Mouse (Mus musculus) megakaryocyte-erythroid progenitor cell, adult 5-6 weeks (primary cell): Measurements from ENCODE around the gene Lrat. TPM values are rescaled to one million over a fixed set of nuclear protein-coding genes. Genes with fewer than 3 reads are reported as not detected.

Experiments
- ATAC-seq: replicated peaks from 2 replicates; pipeline ENCODE4 v1.8.0; 2016; ENCODE audit warnings: mild to moderate bottlenecking, inconsistent platforms; ENCODE audit not compliant: severe bottlenecking, poor library complexity, low FRiP score, low TSS enrichment
- total RNA-seq, 2 experiments: library from RNA; stranded (forward) in 1 of 2; stranded (reverse) in 1 of 2; fragments of 200-1000, 215-1000 nt in 1 of 2; fragments of >200 nt in 1 of 2; fragmentation: Nextera tagmentation in 1 of 2; gene quantifications; 2 replicates each; pipeline ENCODE4 v1.2.3; 2014 to 2017

Gene Lrat
- total RNA-seq (2014; fragmentation: Nextera tagmentation), result not detected in 2 replicates
- total RNA-seq (2017), result not detected in 2 replicates

DNA sequence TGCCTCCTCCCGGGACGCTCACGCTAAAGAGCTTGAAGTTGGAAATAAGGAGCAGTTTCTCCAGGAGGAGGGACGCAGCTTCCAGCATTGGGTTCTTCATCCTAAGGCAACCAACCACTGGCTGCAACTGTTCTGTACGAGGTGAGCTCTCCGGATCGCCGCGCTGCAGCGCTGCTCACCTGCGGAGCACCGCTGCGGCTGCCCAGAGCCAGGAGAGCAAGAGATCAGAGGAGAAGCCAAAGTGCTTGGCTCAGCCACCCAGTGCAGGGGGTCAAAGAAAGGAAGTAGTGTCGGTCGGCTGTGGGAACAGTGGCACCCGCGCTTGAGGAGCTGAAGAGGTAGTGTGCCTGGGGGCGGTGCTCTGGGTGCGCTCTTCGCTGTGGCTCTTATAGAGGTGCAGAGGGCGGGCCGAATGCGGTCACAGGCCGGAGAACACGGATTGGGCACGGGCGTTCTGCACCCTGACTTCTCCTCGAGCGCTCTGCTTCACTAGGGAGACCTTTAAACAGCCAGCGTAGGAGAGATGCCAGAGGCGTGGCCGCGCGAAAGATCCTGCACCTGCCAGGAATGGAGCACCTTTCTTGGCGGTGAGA, at the start of gene Lrat:
Gene Lrat, minus strand, starts transcription at position 361 of the 593 bp plus-strand sequence.
- 0 out of 2 replicates have a peak, but pooled peaks have one; percentile 37 for ATAC-seq

DNA sequence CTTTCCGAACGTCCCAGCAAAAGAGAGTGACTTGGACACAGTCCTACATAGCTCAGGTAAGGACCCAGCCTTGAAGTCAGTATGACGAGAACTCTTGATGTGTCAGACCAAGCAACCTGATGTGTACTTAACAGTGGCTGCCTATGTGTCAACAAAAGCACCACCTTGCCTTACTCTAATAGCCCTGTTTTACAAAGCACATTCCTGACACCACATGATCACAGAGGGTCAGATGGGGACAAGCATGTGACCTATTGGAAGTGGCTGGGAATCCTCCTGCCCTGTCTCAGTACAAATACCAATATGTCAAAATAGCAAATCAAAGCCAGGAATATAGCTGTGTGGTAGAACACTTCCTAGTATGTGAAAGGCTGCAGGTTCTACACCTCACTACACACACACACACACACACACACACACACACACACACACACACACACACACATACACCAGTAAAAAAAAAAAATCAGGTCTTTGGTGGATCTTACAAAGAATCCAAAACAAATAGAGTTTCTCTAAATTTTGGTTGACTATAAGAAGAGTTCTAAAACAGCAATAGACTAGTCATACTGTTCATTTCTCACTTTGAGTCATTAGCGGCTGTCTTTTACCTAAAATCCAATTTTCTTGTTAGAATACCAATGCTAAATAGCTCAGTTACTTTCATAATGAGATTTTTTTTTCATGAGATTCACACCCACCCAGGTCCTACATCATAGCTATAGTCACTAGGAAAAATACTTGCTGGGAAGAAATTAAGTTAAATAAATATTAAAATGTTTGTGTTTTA, 48.6 kb upstream of the Lrat start:
- ATAC-seq, result no peak

- ATAC-seq, result no peak
Measured at GRCm38 (mm10) chr3:82950639-82951038, 46.9 kb upstream of the Lrat start.

DNA sequence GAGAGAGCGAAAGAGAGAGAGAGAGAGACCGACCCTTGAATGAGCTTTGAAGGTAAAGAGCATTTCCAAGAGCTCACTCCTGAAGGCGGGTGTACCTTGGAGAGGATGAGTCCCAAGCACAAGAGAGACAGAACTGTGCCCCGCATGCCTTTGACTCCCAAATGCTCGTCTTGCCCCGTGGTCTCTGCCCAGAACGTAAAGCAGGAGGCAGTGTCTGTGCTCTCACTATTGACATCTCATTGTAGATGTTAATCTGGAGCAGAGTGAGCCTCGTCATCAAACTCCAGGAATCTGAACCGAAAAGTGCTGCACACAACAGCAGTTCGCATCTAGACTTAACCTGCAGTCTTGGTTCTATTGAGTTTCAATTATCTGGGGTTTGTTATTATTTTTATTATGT, 46.4 kb upstream of the Lrat start:
- no peak for ATAC-seq

DNA sequence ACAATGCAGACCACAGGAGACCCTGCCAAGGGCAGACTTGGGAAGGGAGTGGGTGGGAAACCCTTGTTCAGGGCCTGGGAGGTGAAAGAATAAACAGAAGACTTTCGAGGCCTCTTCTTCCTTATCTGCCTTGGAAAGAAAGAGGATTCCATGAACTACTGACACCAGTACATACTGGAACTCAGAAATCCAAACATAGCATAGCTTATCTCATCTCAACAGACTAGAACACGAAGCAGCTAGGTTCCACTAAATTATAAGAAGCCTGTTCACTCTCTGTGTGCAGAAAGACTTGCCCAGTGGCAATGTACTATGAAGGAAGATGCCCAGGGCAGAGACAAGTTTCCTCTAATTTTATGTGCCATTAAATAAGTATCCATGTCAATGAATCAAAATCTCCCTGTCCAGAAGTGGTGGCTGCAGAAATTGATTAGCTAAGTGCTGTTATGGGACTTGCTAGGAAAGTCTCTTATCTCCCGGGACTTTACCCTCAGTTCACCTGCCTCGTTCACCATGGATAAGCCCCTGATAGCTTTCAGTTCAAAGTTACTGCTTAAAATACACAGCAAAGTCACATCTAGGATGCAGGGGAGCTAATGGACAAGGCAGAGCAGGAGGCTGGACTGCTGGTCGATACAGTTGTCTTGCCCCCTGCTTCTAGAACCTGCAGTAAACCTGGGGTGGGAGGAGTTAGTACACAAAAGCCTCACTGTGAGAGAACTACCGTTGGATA, 42.8 kb upstream of the Lrat start:
- ATAC-seq, result no peak

- no peak for ATAC-seq
Measured at GRCm38 (mm10) chr3:82927917-82928316, 24.1 kb upstream of the Lrat start.

DNA sequence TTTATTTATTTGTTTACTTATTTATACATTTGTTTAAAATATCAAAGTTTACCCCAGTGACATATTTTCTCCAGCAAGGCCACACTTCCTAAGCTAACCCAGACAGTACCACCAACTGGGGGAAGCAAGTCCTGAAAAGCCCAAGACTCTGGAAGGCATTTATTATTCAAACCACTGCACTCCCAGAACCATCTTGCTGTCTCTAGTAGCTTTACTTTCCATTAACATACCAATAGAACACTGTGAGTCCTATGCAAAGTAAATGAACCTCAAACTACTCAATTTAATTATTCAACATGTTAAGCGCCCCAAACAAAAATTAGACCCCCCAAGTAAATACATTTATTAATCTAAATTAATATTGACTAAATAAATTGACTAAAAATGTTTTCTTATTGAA, 11.9 kb upstream of the Lrat start:
- no peak for ATAC-seq

- no peak for ATAC-seq
Measured at GRCm38 (mm10) chr3:82908671-82909070, 4.9 kb upstream of the Lrat start.

DNA sequence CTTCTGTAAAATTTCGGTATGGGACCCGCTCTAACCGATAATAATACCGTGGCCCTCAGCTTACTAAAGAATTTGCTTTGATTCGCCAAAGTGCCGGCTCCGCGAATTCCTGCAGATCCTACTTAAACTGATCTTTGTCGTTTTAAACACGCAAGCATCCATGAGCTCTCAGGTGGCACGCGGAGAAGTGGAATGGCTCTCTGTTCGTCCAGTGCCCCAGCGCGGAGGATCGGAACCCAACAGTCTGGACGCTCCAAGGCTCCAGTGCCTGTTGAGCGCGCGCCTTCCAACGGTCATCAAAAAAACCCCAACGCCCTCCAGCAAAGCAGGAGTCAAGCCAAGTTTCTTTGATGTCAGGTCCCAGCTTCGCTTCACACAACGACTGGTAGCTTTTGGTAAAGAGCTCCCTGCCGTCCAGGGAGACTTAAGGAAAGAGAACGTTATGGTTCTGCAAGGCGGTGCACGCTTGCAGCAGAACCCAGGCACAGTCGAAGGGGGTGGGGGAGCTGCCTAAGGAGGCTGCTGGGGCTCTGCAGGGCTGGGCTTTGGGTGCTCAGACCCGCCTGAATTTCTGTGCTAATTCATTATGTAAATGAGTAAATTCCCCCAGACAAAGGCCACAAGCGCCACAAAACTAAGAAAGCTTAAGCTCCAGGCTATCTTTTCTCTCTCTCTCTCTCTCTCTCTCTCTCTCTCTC, 587 bp upstream of the Lrat start:
- ATAC-seq, result no peak

GRCm38 (mm10) chr3:82902757-82903612, 788 bp downstream of the Lrat start:
- no peak for ATAC-seq

DNA sequence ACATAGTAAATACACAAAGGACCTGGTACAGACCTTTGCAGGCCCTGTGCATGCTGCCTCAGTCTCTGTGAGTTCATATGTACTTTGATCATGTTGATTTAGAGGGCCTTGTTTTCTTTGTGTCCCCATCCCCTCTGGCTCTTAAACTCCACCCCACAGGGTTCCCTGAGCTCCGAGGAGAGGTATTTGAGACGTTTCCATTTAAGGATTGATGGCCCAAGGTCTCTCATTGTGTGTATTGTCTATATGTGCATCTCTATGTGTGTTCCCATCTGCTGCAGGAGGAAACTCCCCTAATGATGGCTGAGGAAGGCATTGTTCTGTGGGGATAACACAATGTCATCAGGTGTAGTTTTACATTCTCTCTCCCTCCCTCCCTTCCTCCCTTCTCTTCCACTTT, 14.9 kb downstream of the Lrat start:
- ATAC-seq, result no peak

DNA sequence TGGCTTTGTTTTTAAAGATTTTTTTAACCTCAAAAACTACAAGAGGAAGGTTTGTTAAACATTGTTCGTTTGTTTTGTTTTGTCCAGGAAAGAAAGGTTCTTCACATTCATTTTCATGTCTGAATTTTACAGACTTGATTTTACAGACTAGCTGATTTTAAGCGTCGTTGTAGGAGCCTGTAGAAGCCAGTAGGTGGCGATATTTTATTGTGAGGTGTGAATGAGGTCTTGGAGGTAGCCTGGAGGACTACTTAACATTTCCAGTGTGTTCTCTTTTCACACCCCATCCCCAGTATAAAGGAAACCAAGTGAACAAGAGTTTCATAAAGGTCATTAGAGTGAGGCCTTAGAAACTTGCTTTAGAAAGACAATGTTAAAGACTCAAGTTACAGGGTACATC, 26.5 kb downstream of the Lrat start:
- ATAC-seq, result 0 out of 2 replicates have a peak, but pooled peaks have one; percentile 44

GRCm38 (mm10) chr3:82876372-82876739, 27.4 kb downstream of the Lrat start, which contains the start of gene Rbm46:
Gene Rbm46 (minus strand): TSS chr3:82876483.
- peak; percentile 41; the same call in 1 of the 2 replicates for ATAC-seq

- no peak for ATAC-seq
Measured at GRCm38 (mm10) chr3:82875671-82876371, 28.0 kb downstream of the Lrat start.

DNA sequence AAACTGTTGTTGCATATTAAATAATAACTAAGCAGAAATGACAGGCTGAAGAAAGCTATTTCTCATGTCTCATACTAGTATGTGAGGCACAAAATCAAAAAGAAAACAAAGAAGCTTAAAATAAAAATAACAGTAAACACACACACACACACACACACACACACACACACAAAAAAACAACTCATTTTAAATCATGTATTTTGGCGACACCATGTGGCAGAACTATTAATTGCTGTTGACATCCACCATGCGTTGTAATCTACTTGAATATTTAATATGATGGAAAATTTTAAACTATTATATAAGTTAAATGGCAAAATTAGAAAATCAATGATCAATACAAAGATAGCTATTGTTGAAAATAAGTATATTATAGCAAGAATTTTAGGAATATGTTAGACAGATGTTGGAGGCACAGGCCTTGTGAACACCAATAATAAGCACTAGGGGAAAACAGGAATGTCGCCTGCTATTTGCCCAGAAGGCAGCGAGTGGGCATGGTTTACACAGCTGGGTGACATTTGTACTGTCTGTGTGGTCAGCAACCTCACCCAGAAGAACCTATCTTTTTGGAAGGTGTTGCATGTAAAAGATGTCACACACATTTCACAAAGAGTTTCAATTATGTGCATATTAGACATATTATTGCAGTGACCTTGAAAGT, 46.2 kb downstream of the Lrat start:
- no peak for ATAC-seq
